Mouse (Mus musculus): Measurements from ENCODE around the gene Hist1h2ae. TPM values are rescaled to one million over a fixed set of nuclear protein-coding genes. Genes with fewer than 3 reads are reported as not detected.

The Hist1h2ae gene
- polyA plus RNA-seq (2012; rRNA removed; ENCODE audit: low replicate concordance), result 1.2 and 9.3 TPM in 2 replicates

GRCm38 (mm10) chr13:23571022-23571503, at the start of gene Hist1h2ae, which contains the start of gene Hist1h2bg:
TSS of gene Hist1h2ae (minus strand) at chr13:23571220.
TSS of gene Hist1h2bg (plus strand) at chr13:23571396.

GRCm38 (mm10) chr13:23581408-23582218, 10.6 kb upstream of the Hist1h2ae start, which contains the start of gene Hist1h4d:
TSS of gene Hist1h4d (plus strand) at chr13:23581598.

GRCm38 (mm10) chr13:23575271-23575851, 4.3 kb upstream of the Hist1h2ae start, which contains the start of gene Hist1h3d:
TSS of gene Hist1h3d (plus strand) at chr13:23575763.

GRCm38 (mm10) chr13:23573898-23574524, 3.0 kb upstream of the Hist1h2ae start, which contains the start of the genes Hist1h2bf and Hist1h2ad:
TSS of gene Hist1h2bf (minus strand) at chr13:23574196.
TSS of gene Hist1h2ad (plus strand) at chr13:23574381.

GRCm38 (mm10) chr13:23561883-23562659, 8.9 kb downstream of the Hist1h2ae start, which contains the start of gene Hist1h3e:
TSS of gene Hist1h3e (minus strand) at chr13:23562369.

GRCm38 (mm10) chr13:23552962-23553361, 18.1 kb downstream of the Hist1h2ae start, which contains the start of gene Hist1h1d:
TSS of gene Hist1h1d (plus strand) at chr13:23553262.

GRCm38 (mm10) chr13:23551146-23551834, 19.7 kb downstream of the Hist1h2ae start, which contains the start of gene Hist1h4f:
TSS of gene Hist1h4f (minus strand) at chr13:23551648.

GRCm38 (mm10) chr13:23543965-23544786, 26.8 kb downstream of the Hist1h2ae start, which contains the start of gene Hist1h3f:
TSS of gene Hist1h3f (plus strand) at chr13:23544052.

GRCm38 (mm10) chr13:23542999-23543607, 27.9 kb downstream of the Hist1h2ae start, which contains the start of gene Hist1h2bh:
TSS of gene Hist1h2bh (minus strand) at chr13:23543392.

GRCm38 (mm10) chr13:23535137-23536075, 35.6 kb downstream of the Hist1h2ae start, which contains the start of gene Hist1h3g:
TSS of gene Hist1h3g (plus strand) at chr13:23535422.

GRCm38 (mm10) chr13:23533560-23534367, 37.3 kb downstream of the Hist1h2ae start, which contains the start of gene Hist1h2af:
TSS of gene Hist1h2af (plus strand) at chr13:23533906.

GRCm38 (mm10) chr13:23530901-23531875, 39.8 kb downstream of the Hist1h2ae start, which contains the start of gene Hist1h4h:
TSS of gene Hist1h4h (plus strand) at chr13:23531050.

Measured in mammary gland, adult 2 months (tissue).